Mouse (Mus musculus): ENCODE results near the gene Ube2m. TPM values are rescaled to one million over a fixed set of nuclear protein-coding genes. Genes with fewer than 3 reads are reported as not detected.
"Not testable (repeated sequence)": the region's sequence is repeated elsewhere in the genome, so short reads cannot be mapped to it uniquely, and the experiment has no call there.

Gene Ube2m
- total RNA-seq (2021), result 100 to 1,000 TPM; 220 to 227 TPM
- long read RNA-seq, experiment 1, transcript Ube2m-201 (6 exons, 1,472 nt), result major isoform, 241 of 252 reads
- long read RNA-seq, experiment 1, partial matches to known transcripts, result 0 of 252 reads
- long read RNA-seq, experiment 1, other reads (novel, unspliced or antisense), result 8 of 252 reads
- long read RNA-seq, experiment 2, transcript Ube2m-201 (6 exons, 1,472 nt), result major isoform, 185 of 191 reads
- long read RNA-seq, experiment 2, partial matches to known transcripts, result 1 of 191 reads
- long read RNA-seq, experiment 2, other reads (novel, unspliced or antisense), result 4 of 191 reads

GRCm38 (mm10) chr7:13037901-13038555, at the start of gene Ube2m:
Gene Ube2m, minus strand, starts transcription at chr7:13038275.
- H3K27ac ChIP-seq, result peak within 1 kb of the TSS; percentile 100
- no peak for TF ChIP-seq CTCF (IDR thresholded peaks at IDR 0.05)
- DNase-seq (ENCODE audit: extremely low spot score in 1 of 2, low spot score in 2 of 2), result peak; percentile 99 to 100
- H3K4me3 ChIP-seq, result peak within 1 kb of the TSS; percentile 91
- intact Hi-C loops (cut with DNase I), result loop anchor here (1.0 to 5.0 kb wide), 2 partner anchors 14 to 116 kb away; partner anchors contain the start of gene Rps5

GRCm38 (mm10) chr7:13072293-13072692, 34.2 kb upstream of the Ube2m start:
- no peak for DNase-seq (ENCODE audit: extremely low spot score in 1 of 2, low spot score in 2 of 2)
- TF ChIP-seq CTCF (IDR thresholded peaks at IDR 0.05), result peak; percentile 45
- Histone ChIP-seq H3K27ac (no peak overlapping the region), H3K4me3 (no peak overlapping the region)
- intact Hi-C loops (cut with DNase I), result loop anchor here (2.0 to 5.0 kb wide), 3 partner anchors 190 to 1245 kb away; no protein-coding TSS in a partner anchor

GRCm38 (mm10) chr7:13063399-13063798, 25.3 kb upstream of the Ube2m start:
- intact Hi-C loops (cut with DNase I); H3K27ac ChIP-seq; H3K4me3 ChIP-seq; DNase-seq (ENCODE audit: extremely low spot score in 1 of 2, low spot score in 2 of 2): not testable (repeated sequence)
- peak; percentile 45 for TF ChIP-seq CTCF (IDR thresholded peaks at IDR 0.05)

- DNase-seq (ENCODE audit: extremely low spot score in 1 of 2, low spot score in 2 of 2), result no peak
- H3K4me3 ChIP-seq, result no peak overlapping the region
- intact Hi-C loops (cut with DNase I), result loop anchor here (5.0 kb wide), 3 partner anchors 218 to 453 kb away; partner anchors contain the start of genes Lig1, Zfp329 and Zswim9
- no peak for TF ChIP-seq CTCF (IDR thresholded peaks at IDR 0.05)
- H3K27ac ChIP-seq, result no peak overlapping the region
Observed at GRCm38 (mm10) chr7:13059536-13059935, 21.5 kb upstream of the Ube2m start.

GRCm38 (mm10) chr7:13056913-13057700, 19.0 kb upstream of the Ube2m start:
- no peak for DNase-seq (ENCODE audit: extremely low spot score in 1 of 2, low spot score in 2 of 2)
- H3K27ac ChIP-seq, result no peak overlapping the region
- intact Hi-C loops (cut with DNase I), result loop anchor here (5.0 kb wide), 3 partner anchors 220 to 455 kb away; partner anchors contain the start of genes Lig1, Zfp329 and Zswim9
- no peak; the same call in none of the 2 replicates for TF ChIP-seq CTCF (IDR thresholded peaks at IDR 0.05)
- no peak overlapping the region for H3K4me3 ChIP-seq

GRCm38 (mm10) chr7:13054287-13055010, 16.4 kb upstream of the Ube2m start, which contains the start of gene Mzf1:
Gene Mzf1, minus strand, starts transcription at chr7:13054764.
- DNase-seq (ENCODE audit: extremely low spot score in 1 of 2, low spot score in 2 of 2), result peak; percentile 91 to 96
- peak within 1 kb of the TSS; percentile 99 for H3K27ac ChIP-seq
- intact Hi-C loops (cut with DNase I), result loop anchor here (2.0 to 5.0 kb wide), 6 partner anchors 46 to 572 kb away; partner anchors contain the start of genes Lig1, Rps5, Zfp329 and Zswim9
- peak within 1 kb of the TSS; percentile 66 for H3K4me3 ChIP-seq
- no peak; the same call in none of the 2 replicates for TF ChIP-seq CTCF (IDR thresholded peaks at IDR 0.05)

GRCm38 (mm10) chr7:13053961-13054286, 15.8 kb upstream of the Ube2m start:
- intact Hi-C loops (cut with DNase I), result loop anchor here (2.0 to 5.0 kb wide), 3 partner anchors 45 to 572 kb away; partner anchors contain the start of gene Rps5
- no peak for TF ChIP-seq CTCF (IDR thresholded peaks at IDR 0.05)
- Histone ChIP-seq H3K27ac (peak overlapping the region; percentile 99), H3K4me3 (peak overlapping the region; percentile 66)
- DNase-seq (ENCODE audit: extremely low spot score in 1 of 2, low spot score in 2 of 2), result no peak

GRCm38 (mm10) chr7:13053501-13053900, 15.4 kb upstream of the Ube2m start:
- Histone ChIP-seq H3K27ac (no peak overlapping the region; the same call in 1 of the 2 replicates), H3K4me3 (peak overlapping the region; percentile 66)
- intact Hi-C loops (cut with DNase I), result loop anchor here (5.0 kb wide), 2 partner anchors 131 to 571 kb away; partner anchors contain the start of gene Rps5
- DNase-seq (ENCODE audit: extremely low spot score in 1 of 2, low spot score in 2 of 2), result no peak
- no peak for TF ChIP-seq CTCF (IDR thresholded peaks at IDR 0.05)

- Histone ChIP-seq H3K4me3 (no peak overlapping the region), H3K27ac (no peak overlapping the region)
- no peak for TF ChIP-seq CTCF (IDR thresholded peaks at IDR 0.05)
- intact Hi-C loops (cut with DNase I), result loop anchor here (5.0 kb wide), 2 partner anchors 131 to 571 kb away; partner anchors contain the start of gene Rps5
- no peak for DNase-seq (ENCODE audit: extremely low spot score in 1 of 2, low spot score in 2 of 2)
Observed at GRCm38 (mm10) chr7:13053001-13053400, 14.9 kb upstream of the Ube2m start.

GRCm38 (mm10) chr7:13046084-13046483, 8.0 kb upstream of the Ube2m start:
- H3K4me3 ChIP-seq, result no peak overlapping the region
- TF ChIP-seq CTCF (IDR thresholded peaks at IDR 0.05), result peak; percentile 66
- no peak for DNase-seq (ENCODE audit: extremely low spot score in 1 of 2, low spot score in 2 of 2)
- intact Hi-C loops (cut with DNase I), result loop anchor here (2.0 kb wide), 1 partner anchor 37 kb away; no protein-coding TSS in a partner anchor
- no peak overlapping the region for H3K27ac ChIP-seq

GRCm38 (mm10) chr7:13044254-13044625, 6.2 kb upstream of the Ube2m start:
- TF ChIP-seq CTCF (IDR thresholded peaks at IDR 0.05), result no peak
- Histone ChIP-seq H3K4me3 (peak overlapping the region; percentile 53), H3K27ac (peak overlapping the region; percentile 85)
- intact Hi-C loops (cut with DNase I), result no loop called here
- DNase-seq (ENCODE audit: extremely low spot score in 1 of 2, low spot score in 2 of 2), result no peak

All from left cerebral cortex, adult 2 months (tissue).